Mouse (Mus musculus) natural killer cell, adult 2 months (primary cell): Measurements from ENCODE around the gene Snta1.

Source experiments
- DNase-seq, 2 experiments: peaks; one replicate each; pipeline ENCODE4 v3.0.0; 2022; ENCODE audit warnings: low spot score in 2 of 2

The Snta1 gene

GRCm38 (mm10) chr2:154372842-154373500 lies 34.9 kb downstream of the Snta1 start, which contains the start of gene Cdk5rap1:
Cdk5rap1 (minus strand) TSS chr2:154373010.
- DNase-seq: no peak

GRCm38 (mm10) chr2:154372151-154372829 lies 35.6 kb downstream of the Snta1 start:
- peak; percentile 82 to 85 for DNase-seq

- DNase-seq: no peak
Measured at GRCm38 (mm10) chr2:154367510-154367909, 40.4 kb downstream of the Snta1 start.

- DNase-seq: peak in 1 of 2 experiments; percentile 23
Measured at GRCm38 (mm10) chr2:154354000-154354425, 53.9 kb downstream of the Snta1 start.

- DNase-seq: no peak
Measured at GRCm38 (mm10) chr2:154348152-154348551, 59.7 kb downstream of the Snta1 start.

- no peak for DNase-seq
Measured at GRCm38 (mm10) chr2:154339356-154339755, 68.5 kb downstream of the Snta1 start.

GRCm38 (mm10) chr2:154338161-154338560 lies 69.7 kb downstream of the Snta1 start:
- no peak for DNase-seq

- no peak for DNase-seq
Measured at GRCm38 (mm10) chr2:154335572-154335971, 72.3 kb downstream of the Snta1 start.

- no peak for DNase-seq
Measured at GRCm38 (mm10) chr2:154326852-154327251, 81.0 kb downstream of the Snta1 start.
